Mouse (Mus musculus): Measurements from ENCODE around the gene Unc45b. TPM values are rescaled to one million over a fixed set of nuclear protein-coding genes. Genes with fewer than 3 reads are reported as not detected.

The Unc45b gene
- polyA plus RNA-seq (2017; shearing (Covaris generic)), result not detected

GRCm38 (mm10) chr11:82910250-82910649 lies at the start of gene Unc45b:
TSS of gene Unc45b (plus strand) at chr11:82910550.
- ATAC-seq, result no peak

- no peak for ATAC-seq
Measured at GRCm38 (mm10) chr11:82860759-82861158, 49.6 kb upstream of the Unc45b start.

GRCm38 (mm10) chr11:82861558-82861957 lies 48.8 kb upstream of the Unc45b start:
- ATAC-seq, result no peak

GRCm38 (mm10) chr11:82862638-82863037 lies 47.7 kb upstream of the Unc45b start:
- no peak for ATAC-seq

- no peak for ATAC-seq
Measured at GRCm38 (mm10) chr11:82863059-82863458, 47.3 kb upstream of the Unc45b start.

- no peak for ATAC-seq
Measured at GRCm38 (mm10) chr11:82863488-82863931, 46.8 kb upstream of the Unc45b start.

- no peak for ATAC-seq
Measured at GRCm38 (mm10) chr11:82865957-82866356, 44.4 kb upstream of the Unc45b start.

GRCm38 (mm10) chr11:82866850-82867564 lies 43.3 kb upstream of the Unc45b start:
- ATAC-seq, result no peak

GRCm38 (mm10) chr11:82867956-82868355 lies 42.4 kb upstream of the Unc45b start:
- no peak for ATAC-seq

GRCm38 (mm10) chr11:82869506-82870172 lies 40.7 kb upstream of the Unc45b start:
- ATAC-seq, result no peak

GRCm38 (mm10) chr11:82870173-82871030 lies 39.9 kb upstream of the Unc45b start:
- peak; percentile 41 for ATAC-seq

GRCm38 (mm10) chr11:82871031-82871446 lies 39.3 kb upstream of the Unc45b start, which contains the start of gene Rffl:
TSS of gene Rffl (minus strand) at chr11:82871210.
- ATAC-seq, result peak; percentile 79

GRCm38 (mm10) chr11:82874924-82875323 lies 35.4 kb upstream of the Unc45b start:
- no peak for ATAC-seq

GRCm38 (mm10) chr11:82875631-82876030 lies 34.7 kb upstream of the Unc45b start:
- no peak for ATAC-seq

GRCm38 (mm10) chr11:82877726-82878344 lies 32.5 kb upstream of the Unc45b start:
- ATAC-seq, result no peak

- no peak for ATAC-seq
Measured at GRCm38 (mm10) chr11:82883180-82883579, 27.2 kb upstream of the Unc45b start.

GRCm38 (mm10) chr11:82886559-82886958 lies 23.8 kb upstream of the Unc45b start:
- no peak for ATAC-seq

GRCm38 (mm10) chr11:82888491-82888946 lies 21.8 kb upstream of the Unc45b start:
- no peak for ATAC-seq

GRCm38 (mm10) chr11:82889524-82890341 lies 20.6 kb upstream of the Unc45b start:
- peak; percentile 38 for ATAC-seq

- ATAC-seq, result peak; percentile 92
Measured at GRCm38 (mm10) chr11:82890342-82890762, 20.0 kb upstream of the Unc45b start, which contains the start of gene Rad51d. TSS of gene Rad51d (minus strand) at chr11:82890614.

- ATAC-seq, result no peak
Measured at GRCm38 (mm10) chr11:82891936-82892335, 18.4 kb upstream of the Unc45b start, which contains the start of gene Fndc8. TSS of gene Fndc8 (plus strand) at chr11:82892124.
